Mouse (Mus musculus) ES-E14 (cell line): ENCODE results near the gene Aco2. TPM values are rescaled to one million over a fixed set of nuclear protein-coding genes. Genes with fewer than 3 reads are reported as not detected.
A peak's percentile ranks its signal among the peaks of the same experiment; 100 is the strongest.

Experiments
- DNase-seq: peaks from one replicate; pipeline ENCODE4 v3.0.0-alpha.2; 2013; ENCODE audit warnings: low read depth, low spot score
- H3K27ac ChIP-seq: 2 replicates; pipeline ENCODE4 v1.5.1; 2012; ENCODE audit warnings: low read depth, mild to moderate bottlenecking, low read length, moderate library complexity, mixed read lengths; ENCODE audit not compliant: poor library complexity, insufficient read depth, severe bottlenecking
- H3K36me3 ChIP-seq: 2 replicates; pipeline ENCODE4 v1.6.1; 2012; ENCODE audit warnings: mild to moderate bottlenecking, low read length, moderate library complexity, mixed read lengths; ENCODE audit not compliant: control insufficient read depth, poor library complexity, insufficient read depth, severe bottlenecking
- H3K4me1 ChIP-seq, 2 experiments: fragments of 150-350 bp in 1 of 2; sonication (generic) in 1 of 2; 2 replicates each; pipeline ENCODE4 v1.6.1; 2012; ENCODE audit warnings: low read length in 2 of 2, mild to moderate bottlenecking in 1 of 2, mixed read lengths in 1 of 2; ENCODE audit not compliant: control insufficient read depth in 2 of 2, insufficient read depth in 2 of 2, poor library complexity in 1 of 2
- H3K4me3 ChIP-seq, 2 experiments: fragments of 150-350 bp in 1 of 2; sonication (generic) in 1 of 2; 2 replicates each; pipeline ENCODE4 v1.5.1; 2012; ENCODE audit warnings: low read length in 2 of 2, low read depth in 1 of 2, mild to moderate bottlenecking in 1 of 2, mixed read lengths in 1 of 2; ENCODE audit not compliant: insufficient read depth in 1 of 2, poor library complexity in 1 of 2, severe bottlenecking in 1 of 2
- H3K9ac ChIP-seq: 2 replicates; pipeline ENCODE4 v1.6.1; 2012; ENCODE audit warnings: low read depth, mild to moderate bottlenecking, low read length, mixed read lengths; ENCODE audit not compliant: poor library complexity, insufficient read depth, severe bottlenecking
- H3K9me3 ChIP-seq: fragments of 150-350 bp; sonication (generic); 2 replicates; pipeline ENCODE4 v1.6.1; 2012; ENCODE audit warnings: low read depth, mild to moderate bottlenecking, low read length; ENCODE audit not compliant: control insufficient read depth, insufficient read depth
- CHD2 ChIP-seq: IDR thresholded peaks from 2 replicates; pipeline ENCODE4 v1.6.1; 2014; ENCODE audit warnings: mild to moderate bottlenecking, low read depth, low read length, inconsistent platforms
- HCFC1 ChIP-seq: IDR thresholded peaks from 2 replicates; pipeline ENCODE4 v1.6.1; 2012; ENCODE audit warnings: low read length, inconsistent platforms, borderline replicate concordance; ENCODE audit not compliant: insufficient read depth
- MAFK ChIP-seq: IDR thresholded peaks from 2 replicates; pipeline ENCODE4 v1.6.1; 2014; ENCODE audit warnings: mild to moderate bottlenecking, low read depth, low read length, inconsistent platforms; ENCODE audit not compliant: insufficient read depth
- ZC3H11A ChIP-seq: IDR thresholded peaks from 2 replicates; pipeline ENCODE4 v1.6.1; 2012; ENCODE audit warnings: low read depth, mild to moderate bottlenecking, inconsistent platforms, low read length, borderline replicate concordance
- ZNF384 ChIP-seq: IDR thresholded peaks from 2 replicates; pipeline ENCODE4 v1.6.1; 2012; ENCODE audit warnings: low read depth, low read length, inconsistent platforms
- in situ Hi-C, 2 experiments: fragments of 600-800 bp; cut with MboI; formaldehyde crosslinking; loops; one replicate each; pipeline ENCODE4 v1.15.1; 2025; ENCODE audit warnings: low sequenced_read_pairs in 2 of 2, inconsistent platforms in 1 of 2; ENCODE audit not compliant: unreplicated experiment in 2 of 2
- total RNA-seq: library from RNA; depleted of rRNA; stranded (reverse); fragments of 300-350 nt; gene quantifications from 2 replicates; pipeline ENCODE4 v1.2.3, GENCODE M21; 2012

Aco2 gene
- total RNA-seq, 1 experiment: 444 TPM

DNA sequence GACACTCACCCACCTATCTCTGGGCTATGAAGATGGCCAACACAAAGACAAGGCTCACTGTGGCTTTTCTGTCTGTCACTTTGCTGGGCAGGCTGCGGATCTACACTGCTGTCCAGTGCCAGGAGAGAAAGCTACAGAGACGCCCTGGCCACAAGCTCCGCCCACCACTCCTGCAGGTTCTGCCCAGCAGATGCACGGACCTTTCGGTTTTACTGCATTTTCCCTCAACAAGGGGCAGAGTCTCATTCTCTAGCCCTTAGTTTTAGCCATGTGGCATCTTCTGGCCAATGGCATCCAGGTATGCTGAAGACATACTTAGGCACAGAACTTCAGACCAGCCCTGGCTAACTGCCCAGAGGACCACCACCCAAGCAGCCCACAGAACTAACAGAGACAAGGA is 49.1 kb downstream of the Aco2 start:
- no peak overlapping the region for H3K27ac ChIP-seq
- in situ Hi-C loops: no loop called here
- H3K9me3 ChIP-seq: no peaks in the 10 kb centered on the region
- peaks cover 27% of the 10 kb centered on the region for H3K36me3 ChIP-seq
- no peaks in the 10 kb centered on the region; a peak in 1 of 4 replicates for H3K4me1 ChIP-seq
- TF ChIP-seq CHD2 (no peak), ZNF384 (no peak), MAFK (no peak), ZC3H11A (no peak), HCFC1 (no peak)
- no peak overlapping the region for H3K9ac ChIP-seq
- no peak for DNase-seq
- no peak overlapping the region for H3K4me3 ChIP-seq

DNA sequence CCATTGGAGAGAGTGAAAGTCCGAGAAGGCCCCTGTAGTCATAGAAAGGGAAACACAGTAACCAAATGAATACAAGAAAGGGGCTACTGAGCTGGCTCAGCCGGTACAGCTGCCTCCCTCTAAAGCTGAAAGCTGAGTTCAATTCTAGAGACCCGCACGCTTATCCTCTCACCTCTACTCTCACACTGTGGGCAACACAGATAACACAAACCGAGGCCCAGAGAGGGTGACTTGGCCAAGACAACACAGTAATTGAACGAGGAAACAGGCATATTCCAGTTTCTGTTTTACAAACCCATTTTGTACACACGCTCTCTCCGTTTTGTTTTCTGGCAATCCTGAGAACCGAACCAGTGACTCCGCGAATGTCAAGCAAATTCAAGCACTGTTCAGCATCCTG is 52.8 kb downstream of the Aco2 start:
- H3K9ac ChIP-seq: peak overlapping the region; percentile 91
- peaks cover 14% of the 10 kb centered on the region; the same call in 1 of the 2 replicates for H3K36me3 ChIP-seq
- peaks cover 0 to 2% of the 10 kb centered on the region in 2 experiments; a peak in 1 of 4 replicates for H3K4me1 ChIP-seq
- H3K9me3 ChIP-seq: no peaks in the 10 kb centered on the region
- H3K4me3 ChIP-seq: peak overlapping the region; percentile 82 to 86
- H3K27ac ChIP-seq: no peak overlapping the region
- DNase-seq: no peak
- TF ChIP-seq CHD2 (no peak), HCFC1 (no peak), MAFK (no peak), ZNF384 (no peak), ZC3H11A (no peak)
- in situ Hi-C loops: no loop called here

DNA sequence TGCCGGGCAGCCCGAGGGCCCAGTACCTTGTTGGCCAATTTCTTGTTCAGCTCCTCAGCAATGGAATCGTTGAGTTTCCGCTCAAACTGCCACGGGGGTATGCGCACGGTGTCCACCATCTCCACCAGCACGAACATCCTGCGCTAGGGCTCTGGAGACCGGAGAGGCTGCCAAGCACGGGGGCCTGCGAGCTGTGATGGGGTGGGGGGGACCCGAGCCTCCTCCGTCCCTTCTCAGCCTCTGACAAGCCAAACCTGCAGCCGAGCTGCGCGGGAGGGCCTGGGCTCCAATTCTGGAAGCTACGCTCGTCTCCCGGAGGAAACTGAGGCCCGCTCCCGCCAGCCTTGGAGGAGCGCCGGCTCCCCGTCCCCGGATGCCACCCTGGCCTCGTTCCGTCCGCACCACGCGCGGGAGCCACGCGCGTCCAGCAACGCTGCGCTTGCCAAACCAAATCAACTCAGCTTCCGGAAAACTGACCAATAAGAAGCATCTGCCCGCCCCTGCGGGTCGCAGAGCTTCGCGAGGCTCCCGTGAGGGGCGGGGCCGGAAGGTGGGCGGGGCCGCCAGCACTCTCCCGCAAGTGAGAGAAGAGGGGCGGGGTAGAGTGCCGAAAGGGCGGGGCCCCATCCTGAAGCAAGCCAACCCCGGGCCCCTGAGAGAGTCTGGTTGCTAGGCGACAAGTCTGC is 53.8 kb downstream of the Aco2 start, which contains the start of gene Polr3h:
Gene Polr3h, minus strand, starts transcription at position 481 of the 686 bp plus-strand sequence.
- Histone ChIP-seq H3K27ac (no peak within 1 kb of the TSS), H3K9ac (peak within 1 kb of the TSS; percentile 91), H3K4me3 (peak within 1 kb of the TSS; percentile 82 to 86), H3K9me3 (no peaks in the 10 kb centered on the region), H3K4me1 (peaks cover 0 to 2% of the 10 kb centered on the region in 2 experiments; a peak in 1 of 4 replicates), H3K36me3 (peaks cover 14% of the 10 kb centered on the region; the same call in 1 of the 2 replicates)
- peak; percentile 96 for DNase-seq
- in situ Hi-C loops: no loop called here
- TF ChIP-seq ZNF384: no peak
- no peak for TF ChIP-seq MAFK
- TF ChIP-seq HCFC1: 0 out of 2 replicates have a peak, but pooled peaks have one; percentile 18
- TF ChIP-seq ZC3H11A: no peak
- TF ChIP-seq CHD2: peak; percentile 34; the same call in 1 of the 2 replicates

DNA sequence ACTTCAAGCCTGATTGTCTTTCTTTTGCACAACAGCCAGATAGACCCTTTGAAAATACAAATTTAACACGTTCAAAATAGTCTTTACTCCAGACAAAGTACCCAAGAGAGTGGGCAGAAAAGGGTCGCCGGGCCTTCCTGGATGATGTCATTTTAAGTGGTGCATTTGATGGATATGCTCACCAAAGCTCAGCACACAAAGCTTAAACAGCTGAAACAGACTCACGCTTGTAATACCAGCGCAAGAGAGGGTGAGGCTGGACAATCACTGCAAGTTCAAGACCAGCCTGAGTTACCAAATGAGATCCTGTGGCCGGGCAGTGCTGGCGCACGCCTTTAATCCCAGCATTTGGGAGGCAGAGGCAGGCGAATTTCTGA is 54.3 kb downstream of the Aco2 start:
- no peak for TF ChIP-seq CHD2
- TF ChIP-seq HCFC1: no peak
- no peak for TF ChIP-seq ZNF384
- no peak for TF ChIP-seq ZC3H11A
- TF ChIP-seq MAFK: no peak
- H3K4me1 ChIP-seq: peaks cover 0 to 2% of the 10 kb centered on the region in 2 experiments; a peak in 1 of 4 replicates
- no peak overlapping the region for H3K9ac ChIP-seq
- peaks cover 14% of the 10 kb centered on the region; the same call in 1 of the 2 replicates for H3K36me3 ChIP-seq
- in situ Hi-C loops: no loop called here
- H3K27ac ChIP-seq: no peak overlapping the region
- no peaks in the 10 kb centered on the region for H3K9me3 ChIP-seq
- H3K4me3 ChIP-seq: no peak overlapping the region
- DNase-seq: no peak

DNA sequence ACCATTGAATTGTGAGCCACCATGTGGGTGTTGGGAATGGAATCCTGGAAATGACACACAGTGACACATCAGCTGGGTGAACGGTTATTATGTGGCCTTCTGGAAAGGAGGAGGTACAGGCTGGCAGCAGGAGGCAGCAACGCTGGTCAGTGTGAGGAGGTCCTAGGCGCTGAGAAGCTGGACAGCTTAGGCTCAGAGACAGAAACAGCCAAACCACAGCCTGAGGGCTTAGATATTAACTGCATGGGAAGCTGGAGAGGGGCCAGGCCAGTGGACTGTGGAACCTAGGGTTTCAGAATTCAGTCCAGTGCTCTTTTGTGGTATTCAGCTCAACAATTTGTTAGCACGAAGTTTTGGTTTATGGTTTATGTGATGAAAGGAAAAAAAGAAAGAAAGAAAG is 55.6 kb downstream of the Aco2 start:
- TF ChIP-seq ZC3H11A (no peak), CHD2 (no peak), MAFK (no peak), ZNF384 (no peak), HCFC1 (no peak)
- Histone ChIP-seq H3K36me3 (peaks cover 7% of the 10 kb centered on the region; the same call in 1 of the 2 replicates), H3K27ac (no peak overlapping the region), H3K9me3 (no peaks in the 10 kb centered on the region), H3K4me3 (no peak overlapping the region), H3K4me1 (peaks cover 0 to 2% of the 10 kb centered on the region in 2 experiments; a peak in 1 of 4 replicates), H3K9ac (no peak overlapping the region)
- in situ Hi-C loops: no loop called here
- DNase-seq: no peak
